Mouse (Mus musculus): Measurements from ENCODE around the gene Sgms1.

DNA sequence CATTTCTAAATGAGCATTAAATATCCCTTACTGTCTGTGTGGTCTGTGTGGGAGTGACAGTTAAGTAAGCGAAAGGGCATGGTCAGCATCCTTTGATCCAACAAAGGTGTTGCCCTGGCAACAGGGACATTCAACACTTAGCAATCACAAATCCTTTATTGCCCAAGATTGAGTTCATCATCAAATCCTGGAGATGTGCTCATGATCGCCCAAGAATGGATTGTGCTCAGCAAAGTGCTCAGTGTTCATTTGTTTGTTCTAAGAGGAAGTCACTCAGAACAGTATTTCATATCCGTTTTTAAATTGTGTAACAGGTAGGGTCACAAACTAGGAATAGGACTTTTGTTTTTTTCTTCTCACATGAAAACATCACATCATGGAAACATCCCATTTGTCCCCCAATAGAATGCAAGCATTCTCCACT lies 165.8 kb downstream of the Sgms1 start:
- TF ChIP-seq CTCF (IDR thresholded peaks at IDR 0.05) (no peak), POLR2A (IDR thresholded peaks at IDR 0.05; ENCODE audit: insufficient read depth, low read depth, low read length) (no peak)

Data from heart, adult 2 months (tissue).